In the genomic region with DNA sequence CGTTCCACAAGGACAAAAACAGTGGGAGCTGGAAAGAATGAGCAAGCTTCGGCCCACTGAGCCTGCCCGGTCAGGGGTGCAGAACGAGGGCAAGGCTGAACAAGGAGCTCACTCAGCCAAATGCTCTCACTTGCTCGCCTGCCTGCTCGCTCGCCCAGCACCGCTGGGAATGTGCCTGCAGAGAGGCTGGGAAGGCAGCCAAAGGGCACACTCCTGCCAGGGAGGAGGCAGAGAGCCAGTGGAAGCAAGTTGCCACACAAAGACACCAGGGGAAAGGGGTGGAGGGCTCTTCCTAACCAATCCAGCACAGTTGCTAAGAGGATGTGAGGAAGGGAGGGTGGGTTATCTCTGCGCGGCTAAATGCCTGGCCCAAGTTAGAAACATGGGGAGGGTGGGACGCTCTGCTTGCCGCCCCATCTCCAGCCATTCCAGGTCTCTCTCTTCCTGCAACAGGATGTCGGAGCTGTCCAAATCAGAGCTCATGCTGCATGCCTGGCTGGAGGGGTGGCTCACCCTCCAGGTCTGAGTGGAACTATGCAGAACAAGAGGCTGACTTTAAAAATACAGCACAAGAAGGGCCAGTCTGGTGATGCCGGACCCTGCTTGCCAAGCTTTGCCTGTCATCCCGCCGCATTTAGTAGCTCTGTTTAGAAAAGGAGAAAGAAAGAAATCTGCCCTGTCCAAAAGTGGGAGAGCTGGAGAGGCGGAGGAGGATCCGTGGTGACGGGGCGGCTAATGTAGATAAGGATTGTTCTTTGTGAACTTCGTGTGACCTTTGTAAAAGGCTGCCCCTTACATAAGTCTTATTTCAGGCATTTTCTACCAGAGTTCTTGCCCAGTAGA, we compare ENCODE assay signal across 7 mouse cellular contexts.
A peak's percentile ranks its signal among the peaks of the same experiment; 100 is the strongest.
DNase-seq lines count a peak whose midpoint lies in the region; ATAC-seq and TF ChIP-seq lines count a peak whose summit lies in the region.

No protein-coding gene starts in this region.

- 0 out of 2 replicates have a peak, but pooled peaks cover 12% of the 10 kb centered on the region for H3K27me3 ChIP-seq in forebrain, embryonic 12.5 days
- no peaks in the 10 kb centered on the region for H3K27me3 ChIP-seq in heart, embryonic 14.5 days (ENCODE audit: control insufficient read depth, insufficient read depth, low read length)
- no peaks in the 10 kb centered on the region for H3K27me3 ChIP-seq in liver, adult 2 months (ENCODE audit: control insufficient read depth, insufficient read depth, low read length)
- H3K27me3 ChIP-seq in neural tube, embryonic 12.5 days (replicated peaks) = no peaks in the 10 kb centered on the region

- peak overlapping the region; percentile 44 for H3K4me2 ChIP-seq in forebrain, embryonic 12.5 days
- peak overlapping the region; percentile 65 for H3K4me2 ChIP-seq in heart, embryonic 14.5 days (ENCODE audit: low read length)
- H3K4me2 ChIP-seq in neural tube, embryonic 12.5 days (replicated peaks) = peak overlapping the region; percentile 47

- TF ChIP-seq POLR2A in liver, adult 2 months (IDR thresholded peaks at IDR 0.05; ENCODE audit: extremely low read depth, insufficient read depth, low read length) = no peak

- H3K9ac ChIP-seq in forebrain, embryonic 12.5 days = no peak overlapping the region; the same call in 1 of the 2 replicates
- H3K9ac ChIP-seq in heart, embryonic 14.5 days (ENCODE audit: low read length) = peak overlapping the region; percentile 61
- H3K9ac ChIP-seq in liver, adult 2 months (ENCODE audit: low read depth, low read length) = no peak overlapping the region
- 0 out of 2 replicates have a peak overlapping the region, but pooled peaks have one; percentile 23 for H3K9ac ChIP-seq in neural tube, embryonic 12.5 days

- peak; percentile 93 for DNase-seq in kidney, postnatal 14 days
- peak; percentile 81 for DNase-seq in liver, adult 2 months (ENCODE audit: extremely low read depth, low read depth, low spot score)
- DNase-seq in urinary bladder, postnatal 10 days (ENCODE audit: low spot score) = peak; percentile 45

- H3K4me1 ChIP-seq in forebrain, embryonic 12.5 days = peaks cover 31% of the 10 kb centered on the region
- peaks cover 43 to 60% of the 10 kb centered on the region in 2 experiments for H3K4me1 ChIP-seq in heart, embryonic 14.5 days (ENCODE audit: control insufficient read depth in 2 of 2, insufficient read depth in 2 of 2, low read length in 2 of 2)
- 0 out of 2 replicates have a peak, but pooled peaks cover 3% of the 10 kb centered on the region for H3K4me1 ChIP-seq in liver, adult 2 months (ENCODE audit: control insufficient read depth, insufficient read depth, low read length)
- H3K4me1 ChIP-seq in neural tube, embryonic 12.5 days = peaks cover 20% of the 10 kb centered on the region

- no peaks in the 10 kb centered on the region for H3K9me3 ChIP-seq in forebrain, embryonic 12.5 days
- 0 out of 2 replicates have a peak, but pooled peaks cover 4% of the 10 kb centered on the region for H3K9me3 ChIP-seq in heart, embryonic 14.5 days (ENCODE audit: control insufficient read depth, low read length)
- no peaks in the 10 kb centered on the region for H3K9me3 ChIP-seq in neural tube, embryonic 12.5 days

- H3K27ac ChIP-seq in forebrain, embryonic 12.5 days = peak overlapping the region; percentile 85
- peak overlapping the region; percentile 98 for H3K27ac ChIP-seq in heart, embryonic 14.5 days (replicated peaks in 1 of 2; ENCODE audit: control insufficient read depth in 1 of 2, insufficient read depth in 1 of 2, low read depth in 2 of 2, low read length in 2 of 2)
- peak overlapping the region; percentile 26; the same call in 1 of the 2 replicates for H3K27ac ChIP-seq in liver, adult 2 months (replicated peaks; ENCODE audit: insufficient read depth, low read depth, low read length)
- H3K27ac ChIP-seq in neural tube, embryonic 12.5 days = peak overlapping the region; percentile 16; the same call in 1 of the 2 replicates

- no peak for TF ChIP-seq CTCF in liver, adult 2 months (IDR thresholded peaks at IDR 0.05; ENCODE audit: low read depth, low read length)

- ATAC-seq in cerebellum, adult (ENCODE audit: insufficient number of reproducible peaks, low FRiP score, low TSS enrichment) = peak; percentile 79
- peak; percentile 70 for ATAC-seq in forebrain, embryonic 12.5 days (ENCODE audit: low FRiP score)
- ATAC-seq in heart, embryonic 14.5 days (ENCODE audit: insufficient number of reproducible peaks, insufficient read depth, low FRiP score, low read depth) = peak; percentile 91
- ATAC-seq in neural tube, embryonic 12.5 days (ENCODE audit: low FRiP score, low read depth) = peak; percentile 82

- no peaks in the 10 kb centered on the region for H3K36me3 ChIP-seq in forebrain, embryonic 12.5 days (replicated peaks)
- no peaks in the 10 kb centered on the region for H3K36me3 ChIP-seq in heart, embryonic 14.5 days (ENCODE audit: control insufficient read depth, insufficient read depth, low read length)
- H3K36me3 ChIP-seq in liver, adult 2 months (ENCODE audit: control insufficient read depth, insufficient read depth, low read length) = no peaks in the 10 kb centered on the region
- no peaks in the 10 kb centered on the region for H3K36me3 ChIP-seq in neural tube, embryonic 12.5 days

- H3K4me3 ChIP-seq in forebrain, embryonic 12.5 days (replicated peaks) = peak overlapping the region; percentile 18; the same call in 1 of the 2 replicates
- H3K4me3 ChIP-seq in heart, embryonic 14.5 days (ENCODE audit: control insufficient read depth in 1 of 2, insufficient read depth in 1 of 2, low read depth in 1 of 2, low read length in 2 of 2) = peak overlapping the region; percentile 21 to 36
- H3K4me3 ChIP-seq in liver, adult 2 months (ENCODE audit: insufficient read depth, low read depth, low read length) = no peak overlapping the region
- 0 out of 2 replicates have a peak overlapping the region, but pooled peaks have one; percentile 15 for H3K4me3 ChIP-seq in neural tube, embryonic 12.5 days

- no peaks in the 10 kb centered on the region for H3K79me2 ChIP-seq in liver, adult 2 months (ENCODE audit: control insufficient read depth, insufficient read depth, low read length)

- 17% methylated on average over 21 of the region's 21 CpGs for WGBS in forebrain, embryonic 12.5 days
- WGBS in heart, embryonic 14.5 days = 2% methylated on average over 21 of the region's 21 CpGs
- 10% methylated on average over 21 of the region's 21 CpGs for WGBS in liver, adult 2 months
- WGBS in neural tube, embryonic 12.5 days = 20% methylated on average over 21 of the region's 21 CpGs

Comparison
In these comparisons a context has a peak if more than half of its experiments do, and no peak if none do; other contexts are left out.
1. H3K27ac ChIP-seq: peak in every context shown above with its lines; median percentile 98 in heart, embryonic 14.5 days; 85 in forebrain, embryonic 12.5 days; 26 in liver, adult 2 months; 16 in neural tube, embryonic 12.5 days.
2. H3K9ac ChIP-seq: peak in heart, embryonic 14.5 days (single experiment) and neural tube, embryonic 12.5 days (single experiment); none in forebrain, embryonic 12.5 days (single experiment) and liver, adult 2 months (single experiment).
3. Peak in every context shown above with its lines, with median percentiles within 50 percentile points of each other: ATAC-seq, H3K4me2 ChIP-seq and DNase-seq.